Mouse (Mus musculus) hindbrain, embryonic 16.5 days (tissue): ENCODE data around the gene Dnaaf2. TPM values are rescaled to one million over a fixed set of nuclear protein-coding genes. Genes with fewer than 3 reads are reported as not detected.

Source experiments
- ATAC-seq: fragments of 200-750 bp; cut with Nextera tagmentation; 2 replicates; pipeline ENCODE4 v1.8.0; 2017; ENCODE audit warnings: moderate TSS enrichment, moderate library complexity
- H3K27ac ChIP-seq: fragments of 300-500 bp; sonication (generic); 2 replicates; pipeline ENCODE4 v1.5.1; 2014; ENCODE audit warnings: low read depth, mild to moderate bottlenecking, control low read depth, low read length, moderate library complexity
- H3K27me3 ChIP-seq: fragments of 300-500 bp; sonication (generic); replicated peaks from 2 replicates; pipeline ENCODE4 v1.6.1; 2014; ENCODE audit warnings: low read length; ENCODE audit not compliant: control insufficient read depth, insufficient read depth
- H3K36me3 ChIP-seq: fragments of 300-500 bp; sonication (generic); 2 replicates; pipeline ENCODE4 v1.6.1; 2014; ENCODE audit warnings: mild to moderate bottlenecking, low read length, moderate library complexity, mixed read lengths; ENCODE audit not compliant: control insufficient read depth, insufficient read depth
- H3K4me1 ChIP-seq: fragments of 300-500 bp; sonication (generic); 2 replicates; pipeline ENCODE4 v1.6.1; 2014; ENCODE audit warnings: low read depth, low read length; ENCODE audit not compliant: control insufficient read depth, insufficient read depth
- H3K4me2 ChIP-seq: fragments of 300-500 bp; sonication (generic); 2 replicates; pipeline ENCODE4 v1.6.1; 2014; ENCODE audit warnings: mild to moderate bottlenecking, low read length, control low read depth, moderate library complexity
- H3K4me3 ChIP-seq: fragments of 300-500 bp; sonication (generic); 2 replicates; pipeline ENCODE4 v1.5.1; 2014; ENCODE audit warnings: mild to moderate bottlenecking, low read length, control low read depth, moderate library complexity
- H3K9ac ChIP-seq: fragments of 300-500 bp; sonication (generic); 2 replicates; pipeline ENCODE4 v1.6.1; 2014; ENCODE audit warnings: low read depth, mild to moderate bottlenecking, control low read depth, low read length, moderate library complexity
- H3K9me3 ChIP-seq: fragments of 300-500 bp; sonication (generic); 2 replicates; pipeline ENCODE4 v1.6.1; 2014; ENCODE audit warnings: mild to moderate bottlenecking, low read length, moderate library complexity; ENCODE audit not compliant: control insufficient read depth
- WGBS: fragments of 180-500 bp; shearing (Covaris S2); extraction: QIAGEN DNeasy Blood & Tissue Kit; methylation state at CpG from one replicate; pipeline ENCODE4 v1.1.7; 2014; 5-methylcytosine and 5-hydroxymethylcytosine counted together
- microRNA-seq: library from miRNA; unstranded; fragments of <30 nt; microRNA quantifications from one replicate; pipeline ENCODE4, GENCODE M21; 2017
- polyA plus RNA-seq: library from polyadenylated mRNA; unstranded; fragments of >200 nt; fragmentation: Nextera tagmentation; extraction: Ambion mirVana; gene quantifications from 2 replicates; pipeline ENCODE4 v1.2.1, GENCODE M21; 2015

Gene Dnaaf2
- polyA plus RNA-seq, 1 experiment from 2014 or later, result 6.8 TPM

DNA sequence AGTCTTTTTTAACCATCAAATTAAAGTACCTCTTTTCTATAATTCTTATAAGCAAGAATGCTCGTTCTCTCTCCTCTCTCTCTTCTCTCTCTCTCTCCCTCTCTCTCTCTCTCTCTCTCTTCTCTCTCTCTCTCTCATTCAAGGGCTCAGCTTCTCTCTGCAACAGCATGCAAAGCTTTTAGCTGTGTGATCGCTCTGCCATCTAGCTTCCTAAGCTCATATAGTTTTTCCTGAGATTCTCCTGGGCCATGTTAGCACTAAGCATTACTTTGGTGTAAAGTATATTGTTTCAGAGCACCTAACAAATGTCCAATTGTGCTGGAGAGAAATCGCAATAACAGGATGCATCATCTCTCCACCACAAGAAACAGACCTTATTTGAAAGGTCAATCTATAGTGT is 59.0 kb downstream of the Dnaaf2 start:
- H3K4me3 ChIP-seq, result no peak overlapping the region
- no peak for ATAC-seq

More for the DNA sequence above, 59.0 kb downstream of the Dnaaf2 start:
- Histone ChIP-seq H3K9me3 (no peaks in the 10 kb centered on the region), H3K4me2 (no peak overlapping the region), H3K27ac (no peak overlapping the region), H3K27me3 (no peaks in the 10 kb centered on the region), H3K36me3 (no peaks in the 10 kb centered on the region), H3K9ac (no peak overlapping the region), H3K4me1 (no peaks in the 10 kb centered on the region)
- WGBS, result 85% methylated on average over 3 of the region's 3 CpGs

Small RNA genes within 50 kb of the gene (microRNA-seq; reads per million reads assigned to microRNA genes)
- gene Gm47287 (not detected), gene Gm47295 (not detected)

Other genes starting within 250 kb of the Dnaaf2 start
- 877 and 882 TPM in 2 replicates for gene Rps29, start 39.2 kb downstream of the Dnaaf2 start, polyA plus RNA-seq
- gene Lrr1, start 29.6 kb downstream of the Dnaaf2 start, polyA plus RNA-seq, result 4.7 and 5.6 TPM in 2 replicates
- 296 and 328 TPM in 2 replicates for gene Rpl36al, start 14.3 kb downstream of the Dnaaf2 start, polyA plus RNA-seq
- 31.4 and 35.8 TPM in 2 replicates for gene Mgat2, start 14.3 kb downstream of the Dnaaf2 start, polyA plus RNA-seq
- 13.6 and 15.3 TPM in 2 replicates for gene Gm49383, start 1.3 kb downstream of the Dnaaf2 start, polyA plus RNA-seq
- gene Gm49384, start 5.8 kb upstream of the Dnaaf2 start, polyA plus RNA-seq, result 10.8 and 11.6 TPM in 2 replicates
- gene Pole2, start 29.8 kb upstream of the Dnaaf2 start, polyA plus RNA-seq, result 4.4 and 5.1 TPM in 2 replicates
- gene Klhdc1, start 42.7 kb upstream of the Dnaaf2 start, polyA plus RNA-seq, result 13.0 and 17.2 TPM in 2 replicates
- gene Klhdc2, start 98.3 kb upstream of the Dnaaf2 start, polyA plus RNA-seq, result 246 and 255 TPM in 2 replicates
- gene Nemf, start 158.7 kb upstream of the Dnaaf2 start, polyA plus RNA-seq, result 82.4 and 85.0 TPM in 2 replicates
- 20.7 and 21.8 TPM in 2 replicates for gene Arf6, start 173.7 kb upstream of the Dnaaf2 start, polyA plus RNA-seq
- 0.56 and 0.66 TPM in 2 replicates for gene Gm9887, start 174.0 kb upstream of the Dnaaf2 start, polyA plus RNA-seq